Comparison of ENCODE assay signal across 16 mouse cellular contexts in the genomic region with DNA sequence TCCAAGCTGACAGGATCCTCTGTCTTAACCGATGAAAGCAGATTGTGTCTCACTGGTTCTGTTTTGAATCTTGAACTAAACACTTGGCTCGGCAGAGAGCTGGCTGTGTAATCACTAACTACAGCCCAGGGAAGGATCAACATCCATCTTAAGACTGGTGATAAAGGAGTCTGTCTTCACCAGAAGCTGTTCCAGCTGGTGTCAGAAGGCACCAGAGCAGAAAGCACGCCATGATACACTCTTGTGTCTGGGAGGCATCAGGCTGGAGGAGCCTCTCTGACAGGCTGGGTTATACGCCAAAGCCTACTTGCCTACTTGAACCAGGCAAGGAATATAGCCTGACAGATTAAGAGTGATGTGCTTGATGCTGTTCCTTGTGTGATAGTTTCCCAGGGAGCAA. TPM values are rescaled to one million over a fixed set of nuclear protein-coding genes. Genes with fewer than 3 reads are reported as not detected.
DNase-seq lines count a peak whose midpoint lies in the region; ATAC-seq and TF ChIP-seq lines count a peak whose summit lies in the region.
"Had no signal": no experiment of that assay in that cellular context is flagged by ENCODE, and none has a peak within 500 bp of the region (broad histone marks: within the 10 kb centered on the region; RNA-seq: fewer than 3 reads in every experiment).

No protein-coding gene starts in this region.

- peak; percentile 42 for ATAC-seq in hindbrain, embryonic 15.5 days (ENCODE audit: low FRiP score, low read depth)
- no peak for ATAC-seq in hindbrain, embryonic 12.5 days (ENCODE audit: low FRiP score)
- no peak for ATAC-seq in kidney, postnatal 0 days (replicated peaks; ENCODE audit: low FRiP score, low read depth)
- no peak for ATAC-seq in Patski
- ATAC-seq: CD4-positive, CD25-positive, alpha-beta regulatory T cell, adult 4 months; midbrain, embryonic 16.5 days had no signal

- H3K9ac ChIP-seq in hindbrain, embryonic 15.5 days: no peak overlapping the region
- no peak overlapping the region for H3K9ac ChIP-seq in hindbrain, embryonic 12.5 days
- H3K9ac ChIP-seq in kidney, postnatal 0 days (ENCODE audit: low read depth, low read length): no peak overlapping the region
- H3K9ac ChIP-seq: heart, embryonic 15.5 days; neural tube, embryonic 12.5 days had no signal

- H3K27me3 ChIP-seq in hindbrain, embryonic 15.5 days: no peaks in the 10 kb centered on the region
- no peaks in the 10 kb centered on the region for H3K27me3 ChIP-seq in hindbrain, embryonic 12.5 days
- no peaks in the 10 kb centered on the region for H3K27me3 ChIP-seq in kidney, postnatal 0 days (ENCODE audit: insufficient read depth, low read length)
- peaks cover 2% of the 10 kb centered on the region for H3K27me3 ChIP-seq in Patski
- H3K27me3 ChIP-seq: heart, embryonic 15.5 days; neural tube, embryonic 12.5 days had no signal

- POLR2A ChIA-PET in Patski (lab: Charles Lee): interaction anchor here (1.5 kb wide), 1 partner anchor 12 kb away, joined by 3 read pairs; no protein-coding TSS in a partner anchor

- no peaks in the 10 kb centered on the region for H3K36me3 ChIP-seq in hindbrain, embryonic 15.5 days
- no peaks in the 10 kb centered on the region for H3K36me3 ChIP-seq in hindbrain, embryonic 12.5 days
- no peaks in the 10 kb centered on the region for H3K36me3 ChIP-seq in kidney, postnatal 0 days (ENCODE audit: insufficient read depth, low read length)
- H3K36me3 ChIP-seq: heart, embryonic 15.5 days; neural tube, embryonic 12.5 days had no signal

- H3K4me3 ChIP-seq in hindbrain, embryonic 15.5 days: no peak overlapping the region
- H3K4me3 ChIP-seq in hindbrain, embryonic 12.5 days: no peak overlapping the region
- H3K4me3 ChIP-seq in kidney, postnatal 0 days (replicated peaks; ENCODE audit: low read depth, low read length): no peak overlapping the region
- H3K4me3 ChIP-seq: heart, embryonic 15.5 days; neural tube, embryonic 12.5 days had no signal

- DNase-seq in kidney, postnatal 0 days (ENCODE audit: low spot score): peak; percentile 29
- no peak for DNase-seq in kidney, postnatal 14 days
- peak; percentile 22 for DNase-seq in Patski (ENCODE audit: low read depth, low spot score)
- peak; percentile 15 for DNase-seq in brain, adult 2 months (ENCODE audit: low read depth, low spot score)
- DNase-seq in thymus, postnatal 4 days: no peak
- DNase-seq: adrenal gland, postnatal 14 days; cerebellum, postnatal 10 days; liver; lung, adult 18-20 months; right cerebral cortex, postnatal 4 days had no signal

- WGBS in hindbrain, embryonic 15.5 days: 56% methylated on average over 4 of the region's 4 CpGs
- WGBS in hindbrain, embryonic 12.5 days: 53% methylated on average over 4 of the region's 4 CpGs
- 33% methylated on average over 4 of the region's 4 CpGs for WGBS in kidney, postnatal 0 days

- H3K9me3 ChIP-seq in hindbrain, embryonic 15.5 days: no peaks in the 10 kb centered on the region
- H3K9me3 ChIP-seq in hindbrain, embryonic 12.5 days (replicated peaks): no peaks in the 10 kb centered on the region
- H3K9me3 ChIP-seq in kidney, postnatal 0 days (replicated peaks; ENCODE audit: low read length): no peaks in the 10 kb centered on the region
- H3K9me3 ChIP-seq: heart, embryonic 15.5 days; neural tube, embryonic 12.5 days had no signal

- no peaks in the 10 kb centered on the region for H3K4me1 ChIP-seq in hindbrain, embryonic 15.5 days (replicated peaks)
- no peaks in the 10 kb centered on the region for H3K4me1 ChIP-seq in hindbrain, embryonic 12.5 days
- H3K4me1 ChIP-seq in kidney, postnatal 0 days (replicated peaks; ENCODE audit: insufficient read depth, low read length): no peaks in the 10 kb centered on the region
- H3K4me1 ChIP-seq: heart, embryonic 15.5 days; neural tube, embryonic 12.5 days had no signal

- no peak overlapping the region for H3K4me2 ChIP-seq in hindbrain, embryonic 15.5 days
- H3K4me2 ChIP-seq in hindbrain, embryonic 12.5 days (replicated peaks): no peak overlapping the region
- H3K4me2 ChIP-seq in kidney, postnatal 0 days (ENCODE audit: low read length): no peak overlapping the region
- H3K4me2 ChIP-seq: heart, embryonic 15.5 days; neural tube, embryonic 12.5 days had no signal

- TF ChIP-seq CTCF in kidney, postnatal 0 days (IDR thresholded peaks at IDR 0.05; ENCODE audit: low read depth): no peak
- TF ChIP-seq CTCF in Patski (IDR thresholded peaks at IDR 0.05): no peak

- no peak overlapping the region for H3K27ac ChIP-seq in hindbrain, embryonic 15.5 days (replicated peaks)
- H3K27ac ChIP-seq in hindbrain, embryonic 12.5 days: no peak overlapping the region
- H3K27ac ChIP-seq in kidney, postnatal 0 days: no peak overlapping the region
- H3K27ac ChIP-seq: heart, embryonic 15.5 days; neural tube, embryonic 12.5 days had no signal

- in situ Hi-C loops in Patski (cut with MboI; ENCODE audit: low pct_unique_long_range_greater_than_20kb): no loop called here

- CTCF ChIA-PET in Patski (lab: Charles Lee): interaction anchor here (0.9 to 1.2 kb wide), 2 partner anchors 13 to 20 kb away, joined by 3 read pairs; no protein-coding TSS in a partner anchor

RNA-seq across cellular contexts. Expression of a gene that starts 12.3 kb away (rescaled TPM):
- polyA plus RNA-seq in hindbrain, embryonic 15.5 days (2015; fragmentation: Nextera tagmentation; extraction: Ambion mirVana): 21.0 and 27.7 TPM in 2 replicates
- 12.0 and 13.7 TPM in 2 replicates for polyA plus RNA-seq in hindbrain, embryonic 12.5 days (2016; fragmentation: Nextera tagmentation; extraction: Ambion mirVana)
- polyA plus RNA-seq in kidney, postnatal 0 days (2015; fragmentation: Nextera tagmentation; extraction: Ambion mirVana): 1.2 and 1.9 TPM in 2 replicates
- polyA plus RNA-seq in Patski (2021): not detected
- polyA plus RNA-seq: heart, embryonic 15.5 days had no signal

RNA-seq across cellular contexts. Expression of a gene that starts 30.1 kb away (rescaled TPM):
- polyA plus RNA-seq in hindbrain, embryonic 15.5 days (2015; fragmentation: Nextera tagmentation; extraction: Ambion mirVana): 0.26 TPM in 1 of 2 replicates, not detected in the other
- not detected in 2 replicates for polyA plus RNA-seq in hindbrain, embryonic 12.5 days (2016; fragmentation: Nextera tagmentation; extraction: Ambion mirVana)
- not detected in 2 replicates for polyA plus RNA-seq in kidney, postnatal 0 days (2015; fragmentation: Nextera tagmentation; extraction: Ambion mirVana)
- polyA plus RNA-seq in Patski (2021): not detected
- polyA plus RNA-seq: heart, embryonic 15.5 days; midbrain, embryonic 16.5 days; neural tube, embryonic 12.5 days had no signal

RNA-seq across cellular contexts. Expression of a gene that starts 41.2 kb away (rescaled TPM):
- 16.5 and 21.6 TPM in 2 replicates for polyA plus RNA-seq in hindbrain, embryonic 15.5 days (2015; fragmentation: Nextera tagmentation; extraction: Ambion mirVana)
- polyA plus RNA-seq in hindbrain, embryonic 12.5 days (2016; fragmentation: Nextera tagmentation; extraction: Ambion mirVana): 31.7 and 32.0 TPM in 2 replicates
- polyA plus RNA-seq in kidney, postnatal 0 days (2015; fragmentation: Nextera tagmentation; extraction: Ambion mirVana): 10.5 and 11.6 TPM in 2 replicates
- 0.10 TPM for polyA plus RNA-seq in Patski (2021)

Comparison
In these comparisons a context has a peak if more than half of its experiments do, and no peak if none do; other contexts are left out.
1. DNase-seq: peak in kidney, postnatal 0 days (single experiment), Patski (single experiment) and brain, adult 2 months (single experiment); none in kidney, postnatal 14 days (single experiment) and thymus, postnatal 4 days (single experiment).
2. RNA of a gene that starts 41.2 kb away (polyA plus RNA-seq): 31.7 to 32.0 TPM in hindbrain, embryonic 12.5 days, 16.5 to 21.6 TPM in hindbrain, embryonic 15.5 days and 10.5 to 11.6 TPM in kidney, postnatal 0 days; 0.10 TPM in Patski (single experiment); every median in the first group is over 10 times any median in the second.